Mouse (Mus musculus) MN1 (cell line): ENCODE data around the gene Eps15l1.

Experiments used
- DNase-seq: peaks from one replicate; pipeline ENCODE4 v3.0.0-alpha.2; 2016; ENCODE audit warnings: low spot score

Gene Eps15l1

GRCm38 (mm10) chr8:72350727-72351126 is 70.5 kb downstream of the Eps15l1 start:
- no peak for DNase-seq

- no peak for DNase-seq
These were observed 71.4 kb downstream of the Eps15l1 start for GRCm38 (mm10) chr8:72349838-72350237.

- no peak for DNase-seq
These were observed 72.3 kb downstream of the Eps15l1 start for GRCm38 (mm10) chr8:72348956-72349355.

- DNase-seq: no peak
These were observed 73.1 kb downstream of the Eps15l1 start for GRCm38 (mm10) chr8:72348114-72348513.

GRCm38 (mm10) chr8:72347553-72347952 is 73.7 kb downstream of the Eps15l1 start:
- no peak for DNase-seq

GRCm38 (mm10) chr8:72343725-72344124 is 77.5 kb downstream of the Eps15l1 start:
- DNase-seq: no peak

GRCm38 (mm10) chr8:72342556-72343300 is 78.5 kb downstream of the Eps15l1 start:
- DNase-seq: no peak

- DNase-seq: no peak
These were observed 84.2 kb downstream of the Eps15l1 start for GRCm38 (mm10) chr8:72337034-72337433.

- DNase-seq: no peak
These were observed 85.0 kb downstream of the Eps15l1 start for GRCm38 (mm10) chr8:72336273-72336672.

GRCm38 (mm10) chr8:72334144-72334641 is 87.1 kb downstream of the Eps15l1 start:
- no peak for DNase-seq

- DNase-seq: no peak
These were observed 87.7 kb downstream of the Eps15l1 start for GRCm38 (mm10) chr8:72333429-72334143.

- no peak for DNase-seq
These were observed 89.6 kb downstream of the Eps15l1 start for GRCm38 (mm10) chr8:72331631-72332030.

GRCm38 (mm10) chr8:72330806-72331516 is 90.3 kb downstream of the Eps15l1 start:
- DNase-seq: no peak

GRCm38 (mm10) chr8:72329116-72329515 is 92.1 kb downstream of the Eps15l1 start:
- DNase-seq: no peak

GRCm38 (mm10) chr8:72324708-72325107 is 96.6 kb downstream of the Eps15l1 start:
- no peak for DNase-seq

GRCm38 (mm10) chr8:72324036-72324706 is 97.1 kb downstream of the Eps15l1 start:
- DNase-seq: no peak

GRCm38 (mm10) chr8:72323131-72323725 is 98.0 kb downstream of the Eps15l1 start:
- no peak for DNase-seq

- DNase-seq: no peak
These were observed 98.8 kb downstream of the Eps15l1 start for GRCm38 (mm10) chr8:72322471-72322889.

- no peak for DNase-seq
These were observed 99.4 kb downstream of the Eps15l1 start for GRCm38 (mm10) chr8:72321635-72322441.

- DNase-seq: no peak
These were observed 100.3 kb downstream of the Eps15l1 start for GRCm38 (mm10) chr8:72320803-72321583.
